Mouse (Mus musculus) midbrain, postnatal 0 days (tissue): ENCODE results near the gene Cdk7. TPM values are rescaled to one million over a fixed set of nuclear protein-coding genes. Genes with fewer than 3 reads are reported as not detected.

Source experiments
- ATAC-seq: fragments of 200-750 bp; cut with Nextera tagmentation; 2 replicates; pipeline ENCODE4 v1.8.0; 2017; ENCODE audit warnings: moderate number of reproducible peaks, mild to moderate bottlenecking, moderate TSS enrichment, moderate library complexity; ENCODE audit not compliant: low FRiP score
- DNase-seq: peaks from one replicate; pipeline ENCODE4 v3.0.0-alpha.2; 2015; ENCODE audit warnings: low spot score
- H3K27ac ChIP-seq: fragments of 300-500 bp; sonication (generic); 2 replicates; pipeline ENCODE4 v1.5.1; 2014; ENCODE audit warnings: low read depth, mild to moderate bottlenecking, low read length, mixed read lengths
- H3K27me3 ChIP-seq: fragments of 300-500 bp; sonication (generic); 2 replicates; pipeline ENCODE4 v1.6.1; 2014; ENCODE audit warnings: low read length, control low read depth, mixed read lengths; ENCODE audit not compliant: insufficient read depth
- H3K36me3 ChIP-seq: fragments of 300-500 bp; sonication (generic); 2 replicates; pipeline ENCODE4 v1.6.1; 2014; ENCODE audit warnings: low read length, control low read depth, mixed read lengths; ENCODE audit not compliant: insufficient read depth
- H3K4me1 ChIP-seq: fragments of 300-500 bp; sonication (generic); 2 replicates; pipeline ENCODE4 v1.6.1; 2014; ENCODE audit warnings: mild to moderate bottlenecking, control low read depth, antibody characterized with exemption, low read length, mixed read lengths; ENCODE audit not compliant: insufficient read depth
- H3K4me2 ChIP-seq: fragments of 300-500 bp; sonication (generic); 2 replicates; pipeline ENCODE4 v1.6.1; 2014; ENCODE audit warnings: low read depth, mild to moderate bottlenecking, low read length, mixed read lengths; ENCODE audit not compliant: poor library complexity, severe bottlenecking
- H3K4me3 ChIP-seq: fragments of 300-500 bp; sonication (generic); 2 replicates; pipeline ENCODE4 v1.5.1; 2014; ENCODE audit warnings: low read depth, mild to moderate bottlenecking, low read length, moderate library complexity
- H3K9ac ChIP-seq: fragments of 300-500 bp; sonication (generic); replicated peaks from 2 replicates; pipeline ENCODE4 v1.6.1; 2014; ENCODE audit warnings: mild to moderate bottlenecking, low read length, moderate library complexity, mixed read lengths; ENCODE audit not compliant: poor library complexity, severe bottlenecking
- H3K9me3 ChIP-seq: fragments of 300-500 bp; sonication (generic); 2 replicates; pipeline ENCODE4 v1.6.1; 2016; ENCODE audit warnings: low read length, control low read depth
- CTCF ChIP-seq: IDR thresholded peaks from 2 replicates; pipeline ENCODE4 v1.5.1; 2016; ENCODE audit warnings: antibody characterized with exemption, mild to moderate bottlenecking
- WGBS: fragments of 180-500 bp; shearing (Covaris S2); extraction: QIAGEN DNeasy Blood & Tissue Kit; methylation state at CpG from one replicate; pipeline ENCODE4 v1.1.7; 2014; 5-methylcytosine and 5-hydroxymethylcytosine counted together
- polyA plus RNA-seq: library from polyadenylated mRNA; unstranded; fragments of >200 nt; fragmentation: Nextera tagmentation; extraction: Ambion mirVana; gene quantifications from 2 replicates; pipeline ENCODE4 v1.2.1, GENCODE M21; 2015
- total RNA-seq: library from RNA; depleted of rRNA; stranded (reverse); fragments of >200 nt; gene quantifications from 2 replicates; pipeline ENCODE4 v1.2.3, GENCODE M21; 2014

Gene Cdk7
- total and polyA plus RNA-seq, 2 experiments from 2014 or later, result 28.6 to 32.1 TPM

GRCm38 (mm10) chr13:100748638-100749037, 17.9 kb upstream of the Cdk7 start:
- H3K27ac ChIP-seq, result no peak overlapping the region
- no peak overlapping the region for H3K4me3 ChIP-seq
- no peak overlapping the region for H3K4me2 ChIP-seq
- WGBS, result 46% methylated on average over 7 of the region's 8 CpGs
- H3K36me3 ChIP-seq, result no peaks in the 10 kb centered on the region
- no peak for DNase-seq
- no peak for ATAC-seq
- H3K9me3 ChIP-seq, result no peaks in the 10 kb centered on the region
- TF ChIP-seq CTCF, result no peak
- no peaks in the 10 kb centered on the region for H3K4me1 ChIP-seq
- no peaks in the 10 kb centered on the region for H3K27me3 ChIP-seq
- H3K9ac ChIP-seq, result no peak overlapping the region

GRCm38 (mm10) chr13:100746090-100746489, 15.4 kb upstream of the Cdk7 start:
- no peak for ATAC-seq
- DNase-seq, result no peak

GRCm38 (mm10) chr13:100744036-100744744, 13.5 kb upstream of the Cdk7 start, which contains the start of gene Mrps36:
Gene Mrps36 (minus strand): TSS chr13:100744659.
- Histone ChIP-seq H3K4me2 (peak within 1 kb of the TSS; percentile 59), H3K27me3 (no peaks in the 10 kb centered on the region), H3K4me3 (peak within 1 kb of the TSS; percentile 62), H3K9me3 (no peaks in the 10 kb centered on the region), H3K36me3 (no peaks in the 10 kb centered on the region), H3K9ac (peak within 1 kb of the TSS; percentile 77), H3K4me1 (peaks cover 4% of the 10 kb centered on the region; the same call in 1 of the 2 replicates), H3K27ac (peak within 1 kb of the TSS; percentile 94)
- TF ChIP-seq CTCF, result peak; percentile 20; the same call in 1 of the 2 replicates
- ATAC-seq (peak; percentile 97), DNase-seq (peak; percentile 95)
- under 1% methylated on average over 52 of the region's 52 CpGs for WGBS

More at GRCm38 (mm10) chr13:100746090-100746489, 15.4 kb upstream of the Cdk7 start:
- H3K4me2 ChIP-seq, result no peak overlapping the region
- H3K36me3 ChIP-seq, result no peaks in the 10 kb centered on the region
- no peak for TF ChIP-seq CTCF
- H3K27ac ChIP-seq, result no peak overlapping the region
- H3K9me3 ChIP-seq, result no peaks in the 10 kb centered on the region
- H3K9ac ChIP-seq, result no peak overlapping the region
- 90% methylated on average over 3 of the region's 3 CpGs for WGBS
- no peaks in the 10 kb centered on the region for H3K27me3 ChIP-seq
- H3K4me1 ChIP-seq, result peaks cover 4% of the 10 kb centered on the region; the same call in 1 of the 2 replicates
- no peak overlapping the region for H3K4me3 ChIP-seq

- DNase-seq (no peak), ATAC-seq (peak; percentile 38)
- 65% methylated on average over 11 of the region's 11 CpGs for WGBS
Measured at GRCm38 (mm10) chr13:100743346-100744035, 12.8 kb upstream of the Cdk7 start.

GRCm38 (mm10) chr13:100742831-100743230, 12.1 kb upstream of the Cdk7 start:
- no peak overlapping the region for H3K27ac ChIP-seq
- 92% methylated on average over 5 of the region's 5 CpGs for WGBS
- no peak overlapping the region for H3K4me2 ChIP-seq
- H3K4me3 ChIP-seq, result no peak overlapping the region
- ATAC-seq (no peak), DNase-seq (no peak)
- H3K27me3 ChIP-seq, result no peaks in the 10 kb centered on the region
- TF ChIP-seq CTCF, result no peak
- no peaks in the 10 kb centered on the region for H3K9me3 ChIP-seq
- H3K36me3 ChIP-seq, result no peaks in the 10 kb centered on the region; the same call in 1 of the 2 replicates
- H3K4me1 ChIP-seq, result peaks cover 4% of the 10 kb centered on the region; the same call in 1 of the 2 replicates
- no peak overlapping the region for H3K9ac ChIP-seq

More at GRCm38 (mm10) chr13:100743346-100744035, 12.8 kb upstream of the Cdk7 start:
- Histone ChIP-seq H3K27ac (peak overlapping the region; percentile 94), H3K9me3 (no peaks in the 10 kb centered on the region), H3K4me3 (peak overlapping the region; percentile 62), H3K4me2 (peak overlapping the region; percentile 59), H3K4me1 (peaks cover 4% of the 10 kb centered on the region; the same call in 1 of the 2 replicates), H3K36me3 (no peaks in the 10 kb centered on the region), H3K9ac (peak overlapping the region; percentile 77), H3K27me3 (no peaks in the 10 kb centered on the region)
- TF ChIP-seq CTCF, result no peak

- no peak overlapping the region for H3K27ac ChIP-seq
- H3K4me2 ChIP-seq, result no peak overlapping the region
Measured at GRCm38 (mm10) chr13:100732756-100733155, 2.0 kb upstream of the Cdk7 start.

More at GRCm38 (mm10) chr13:100732756-100733155, 2.0 kb upstream of the Cdk7 start:
- peaks cover 7% of the 10 kb centered on the region; the same call in 1 of the 2 replicates for H3K36me3 ChIP-seq
- no peak overlapping the region for H3K9ac ChIP-seq
- TF ChIP-seq CTCF, result no peak
- DNase-seq (no peak), ATAC-seq (no peak)
- H3K4me1 ChIP-seq, result peaks cover 6% of the 10 kb centered on the region; the same call in 1 of the 2 replicates
- H3K27me3 ChIP-seq, result no peaks in the 10 kb centered on the region
- WGBS, result 98% methylated on average over 2 of the region's 2 CpGs
- H3K9me3 ChIP-seq, result no peaks in the 10 kb centered on the region
- no peak overlapping the region for H3K4me3 ChIP-seq
